Mouse (Mus musculus): ENCODE results near the gene Olfr218. TPM values are rescaled to one million over a fixed set of nuclear protein-coding genes. Genes with fewer than 3 reads are reported as not detected.

Gene Olfr218
- polyA plus RNA-seq (2012; rRNA removed) = not detected in 2 replicates

GRCm38 (mm10) chr1:173197508-173197907 lies at the start of gene Olfr218:
TSS of gene Olfr218 (plus strand) at chr1:173197808.
- no peaks in the 10 kb centered on the region for H3K27me3 ChIP-seq (replicated peaks; ENCODE audit: control insufficient read depth, insufficient read depth, low read length)
- no peak within 1 kb of the TSS for H3K4me3 ChIP-seq (ENCODE audit: insufficient read depth, low read depth, low read length)
- H3K4me1 ChIP-seq (ENCODE audit: control insufficient read depth, insufficient read depth, low read length) = no peaks in the 10 kb centered on the region
- DNase-seq = no peak
- WGBS = 70% methylated on average over 5 of the region's 5 CpGs
- no peak for TF ChIP-seq POLR2A (IDR thresholded peaks at IDR 0.05; ENCODE audit: low read depth, low read length)
- TF ChIP-seq CTCF (conservative IDR thresholded peaks at IDR 0.05; ENCODE audit: insufficient read depth, insufficient read length, low read depth, low read length) = no peak
- no peak within 1 kb of the TSS for H3K27ac ChIP-seq (ENCODE audit: insufficient read depth, low read depth, low read length)
- no peaks in the 10 kb centered on the region for H3K36me3 ChIP-seq (ENCODE audit: control insufficient read depth, insufficient read depth, low read length)

- DNase-seq = no peak
- H3K4me1 ChIP-seq (ENCODE audit: control insufficient read depth, insufficient read depth, low read length) = no peaks in the 10 kb centered on the region
- H3K27me3 ChIP-seq (replicated peaks; ENCODE audit: control insufficient read depth, insufficient read depth, low read length) = no peaks in the 10 kb centered on the region
- TF ChIP-seq CTCF (conservative IDR thresholded peaks at IDR 0.05; ENCODE audit: insufficient read depth, insufficient read length, low read depth, low read length) (no peak), POLR2A (IDR thresholded peaks at IDR 0.05; ENCODE audit: low read depth, low read length) (no peak)
- no peaks in the 10 kb centered on the region for H3K36me3 ChIP-seq (ENCODE audit: control insufficient read depth, insufficient read depth, low read length)
- no peak overlapping the region for H3K4me3 ChIP-seq (ENCODE audit: insufficient read depth, low read depth, low read length)
- H3K27ac ChIP-seq (ENCODE audit: insufficient read depth, low read depth, low read length) = no peak overlapping the region
Observed at GRCm38 (mm10) chr1:173174154-173174842, 23.3 kb upstream of the Olfr218 start.

- Histone ChIP-seq H3K27me3 (replicated peaks; ENCODE audit: control insufficient read depth, insufficient read depth, low read length) (no peaks in the 10 kb centered on the region), H3K36me3 (ENCODE audit: control insufficient read depth, insufficient read depth, low read length) (no peaks in the 10 kb centered on the region), H3K4me3 (ENCODE audit: insufficient read depth, low read depth, low read length) (no peak within 1 kb of the TSS), H3K4me1 (ENCODE audit: control insufficient read depth, insufficient read depth, low read length) (no peaks in the 10 kb centered on the region), H3K27ac (ENCODE audit: insufficient read depth, low read depth, low read length) (no peak within 1 kb of the TSS)
- WGBS = 53% methylated on average over 3 of the region's 3 CpGs
- DNase-seq = no peak
- TF ChIP-seq POLR2A (IDR thresholded peaks at IDR 0.05; ENCODE audit: low read depth, low read length) (no peak), CTCF (conservative IDR thresholded peaks at IDR 0.05; ENCODE audit: insufficient read depth, insufficient read length, low read depth, low read length) (no peak)
Observed at GRCm38 (mm10) chr1:173190540-173190939, 7.1 kb upstream of the Olfr218 start, which contains the start of gene Olfr1406. TSS of gene Olfr1406 (minus strand) at chr1:173190640.

GRCm38 (mm10) chr1:173192059-173192458 lies 5.5 kb upstream of the Olfr218 start:
- TF ChIP-seq CTCF (conservative IDR thresholded peaks at IDR 0.05; ENCODE audit: insufficient read depth, insufficient read length, low read depth, low read length) = no peak
- TF ChIP-seq POLR2A (IDR thresholded peaks at IDR 0.05; ENCODE audit: low read depth, low read length) = no peak
- no peak for DNase-seq
- Histone ChIP-seq H3K36me3 (ENCODE audit: control insufficient read depth, insufficient read depth, low read length) (no peaks in the 10 kb centered on the region), H3K27me3 (replicated peaks; ENCODE audit: control insufficient read depth, insufficient read depth, low read length) (no peaks in the 10 kb centered on the region), H3K27ac (ENCODE audit: insufficient read depth, low read depth, low read length) (no peak overlapping the region), H3K4me3 (ENCODE audit: insufficient read depth, low read depth, low read length) (no peak overlapping the region), H3K4me1 (ENCODE audit: control insufficient read depth, insufficient read depth, low read length) (no peaks in the 10 kb centered on the region)
- 65% methylated on average over 3 of the region's 3 CpGs for WGBS

- H3K4me1 ChIP-seq (ENCODE audit: control insufficient read depth, insufficient read depth, low read length) = no peaks in the 10 kb centered on the region
- TF ChIP-seq POLR2A (IDR thresholded peaks at IDR 0.05; ENCODE audit: low read depth, low read length) (no peak), CTCF (conservative IDR thresholded peaks at IDR 0.05; ENCODE audit: insufficient read depth, insufficient read length, low read depth, low read length) (no peak)
- no peak overlapping the region for H3K4me3 ChIP-seq (ENCODE audit: insufficient read depth, low read depth, low read length)
- WGBS = 81% methylated on average over 2 of the region's 2 CpGs
- H3K27ac ChIP-seq (ENCODE audit: insufficient read depth, low read depth, low read length) = no peak overlapping the region
- no peaks in the 10 kb centered on the region for H3K36me3 ChIP-seq (ENCODE audit: control insufficient read depth, insufficient read depth, low read length)
- H3K27me3 ChIP-seq (replicated peaks; ENCODE audit: control insufficient read depth, insufficient read depth, low read length) = no peaks in the 10 kb centered on the region
- no peak for DNase-seq
Observed at GRCm38 (mm10) chr1:173196359-173196758, 1.2 kb upstream of the Olfr218 start.

GRCm38 (mm10) chr1:173212092-173212491 lies 14.5 kb downstream of the Olfr218 start, which contains the start of gene Olfr1404:
TSS of gene Olfr1404 (plus strand) at chr1:173212392.
- Histone ChIP-seq H3K27ac (ENCODE audit: insufficient read depth, low read depth, low read length) (no peak within 1 kb of the TSS), H3K27me3 (replicated peaks; ENCODE audit: control insufficient read depth, insufficient read depth, low read length) (no peaks in the 10 kb centered on the region), H3K4me3 (ENCODE audit: insufficient read depth, low read depth, low read length) (no peak within 1 kb of the TSS), H3K36me3 (ENCODE audit: control insufficient read depth, insufficient read depth, low read length) (no peaks in the 10 kb centered on the region), H3K4me1 (ENCODE audit: control insufficient read depth, insufficient read depth, low read length) (no peaks in the 10 kb centered on the region)
- TF ChIP-seq POLR2A (IDR thresholded peaks at IDR 0.05; ENCODE audit: low read depth, low read length) = no peak
- TF ChIP-seq CTCF (conservative IDR thresholded peaks at IDR 0.05; ENCODE audit: insufficient read depth, insufficient read length, low read depth, low read length) = no peak
- 69% methylated on average over 5 of the region's 5 CpGs for WGBS
- DNase-seq = no peak

- no peak for DNase-seq
- H3K4me3 ChIP-seq (ENCODE audit: insufficient read depth, low read depth, low read length) = no peak overlapping the region
- H3K27me3 ChIP-seq (replicated peaks; ENCODE audit: control insufficient read depth, insufficient read depth, low read length) = no peaks in the 10 kb centered on the region
- 93% methylated on average over 3 of the region's 3 CpGs for WGBS
- TF ChIP-seq CTCF (conservative IDR thresholded peaks at IDR 0.05; ENCODE audit: insufficient read depth, insufficient read length, low read depth, low read length) (no peak), POLR2A (IDR thresholded peaks at IDR 0.05; ENCODE audit: low read depth, low read length) (no peak)
- H3K36me3 ChIP-seq (ENCODE audit: control insufficient read depth, insufficient read depth, low read length) = no peaks in the 10 kb centered on the region
- no peak overlapping the region for H3K27ac ChIP-seq (ENCODE audit: insufficient read depth, low read depth, low read length)
- no peaks in the 10 kb centered on the region for H3K4me1 ChIP-seq (ENCODE audit: control insufficient read depth, insufficient read depth, low read length)
Observed at GRCm38 (mm10) chr1:173216481-173216880, 18.9 kb downstream of the Olfr218 start.
